Mouse (Mus musculus): Measurements from ENCODE around the gene Arhgap29.

Arhgap29 gene

GRCm38 (mm10) chr3:121941204-121941745, 11.1 kb upstream of the Arhgap29 start:
- no peak for DNase-seq (ENCODE audit: low spot score in 2 of 2)

GRCm38 (mm10) chr3:121945957-121946356, 6.4 kb upstream of the Arhgap29 start:
- no peak for DNase-seq (ENCODE audit: low spot score in 2 of 2)

GRCm38 (mm10) chr3:121946765-121947164, 5.6 kb upstream of the Arhgap29 start:
- DNase-seq (ENCODE audit: low spot score in 2 of 2), result no peak

- DNase-seq (ENCODE audit: low spot score in 2 of 2), result no peak
These were observed 2.2 kb upstream of the Arhgap29 start for GRCm38 (mm10) chr3:121950139-121950538.

GRCm38 (mm10) chr3:121951116-121951515, 1.2 kb upstream of the Arhgap29 start:
- DNase-seq (ENCODE audit: low spot score in 2 of 2), result no peak

GRCm38 (mm10) chr3:121953049-121953432, 700 bp downstream of the Arhgap29 start:
- peak; percentile 61 to 68 for DNase-seq (ENCODE audit: low spot score in 2 of 2)

GRCm38 (mm10) chr3:121953433-121954161, 1.3 kb downstream of the Arhgap29 start:
- DNase-seq (ENCODE audit: low spot score in 2 of 2), result no peak

GRCm38 (mm10) chr3:121954421-121954820, 2.1 kb downstream of the Arhgap29 start:
- DNase-seq (ENCODE audit: low spot score in 2 of 2), result no peak

GRCm38 (mm10) chr3:121955527-121955926, 3.2 kb downstream of the Arhgap29 start:
- DNase-seq (ENCODE audit: low spot score in 2 of 2), result no peak

GRCm38 (mm10) chr3:121956789-121957188, 4.4 kb downstream of the Arhgap29 start:
- DNase-seq (ENCODE audit: low spot score in 2 of 2), result no peak

GRCm38 (mm10) chr3:121957606-121958344, 5.4 kb downstream of the Arhgap29 start:
- DNase-seq (ENCODE audit: low spot score in 2 of 2), result no peak

GRCm38 (mm10) chr3:121964173-121964572, 11.8 kb downstream of the Arhgap29 start:
- DNase-seq (ENCODE audit: low spot score in 2 of 2), result no peak

GRCm38 (mm10) chr3:121967681-121968476, 15.5 kb downstream of the Arhgap29 start:
- DNase-seq (ENCODE audit: low spot score in 2 of 2), result peak; percentile 57 to 59

- DNase-seq (ENCODE audit: low spot score in 2 of 2), result no peak
These were observed 16.3 kb downstream of the Arhgap29 start for GRCm38 (mm10) chr3:121968621-121969020.

- DNase-seq (ENCODE audit: low spot score in 2 of 2), result no peak
These were observed 17.1 kb downstream of the Arhgap29 start for GRCm38 (mm10) chr3:121969451-121969850.

GRCm38 (mm10) chr3:121973761-121974160, 21.4 kb downstream of the Arhgap29 start:
- DNase-seq (ENCODE audit: low spot score in 2 of 2), result no peak

GRCm38 (mm10) chr3:121975381-121975780, 23.0 kb downstream of the Arhgap29 start:
- no peak for DNase-seq (ENCODE audit: low spot score in 2 of 2)

- no peak for DNase-seq (ENCODE audit: low spot score in 2 of 2)
These were observed 29.0 kb downstream of the Arhgap29 start for GRCm38 (mm10) chr3:121981306-121981705.

- no peak for DNase-seq (ENCODE audit: low spot score in 2 of 2)
These were observed 30.1 kb downstream of the Arhgap29 start for GRCm38 (mm10) chr3:121982450-121982849.

- no peak for DNase-seq (ENCODE audit: low spot score in 2 of 2)
These were observed 42.8 kb downstream of the Arhgap29 start for GRCm38 (mm10) chr3:121995125-121995524.

GRCm38 (mm10) chr3:121999934-122000333, 47.6 kb downstream of the Arhgap29 start:
- no peak for DNase-seq (ENCODE audit: low spot score in 2 of 2)

GRCm38 (mm10) chr3:122001568-122001967, 49.2 kb downstream of the Arhgap29 start:
- no peak for DNase-seq (ENCODE audit: low spot score in 2 of 2)

Measured in spleen, postnatal 14 days (tissue).